Mouse (Mus musculus): ENCODE data around the gene Camta1. TPM values are rescaled to one million over a fixed set of nuclear protein-coding genes. Genes with fewer than 3 reads are reported as not detected.

The Camta1 gene
- polyA plus RNA-seq, 1 experiment from 2014 or later, result 123 TPM

GRCm38 (mm10) chr4:151759095-151759494, 102.6 kb downstream of the Camta1 start:
- Histone ChIP-seq H3K36me3 (ENCODE audit: control insufficient read depth, insufficient read depth, low read length) (no peaks in the 10 kb centered on the region), H3K27ac (ENCODE audit: low read depth, low read length) (no peak overlapping the region), H3K4me3 (ENCODE audit: low read depth, low read length) (no peak overlapping the region), H3K9ac (ENCODE audit: low read length) (no peak overlapping the region), H3K4me1 (ENCODE audit: control insufficient read depth, insufficient read depth, low read length) (no peaks in the 10 kb centered on the region), H3K9me3 (replicated peaks; ENCODE audit: control insufficient read depth, low read length) (no peaks in the 10 kb centered on the region), H3K4me2 (ENCODE audit: low read length) (no peak overlapping the region), H3K27me3 (replicated peaks; ENCODE audit: control insufficient read depth, insufficient read depth, low read length) (no peaks in the 10 kb centered on the region)
- ATAC-seq (no peak), DNase-seq (ENCODE audit: low spot score) (no peak)
- 86% methylated on average over 2 of the region's 2 CpGs for WGBS

DNA sequence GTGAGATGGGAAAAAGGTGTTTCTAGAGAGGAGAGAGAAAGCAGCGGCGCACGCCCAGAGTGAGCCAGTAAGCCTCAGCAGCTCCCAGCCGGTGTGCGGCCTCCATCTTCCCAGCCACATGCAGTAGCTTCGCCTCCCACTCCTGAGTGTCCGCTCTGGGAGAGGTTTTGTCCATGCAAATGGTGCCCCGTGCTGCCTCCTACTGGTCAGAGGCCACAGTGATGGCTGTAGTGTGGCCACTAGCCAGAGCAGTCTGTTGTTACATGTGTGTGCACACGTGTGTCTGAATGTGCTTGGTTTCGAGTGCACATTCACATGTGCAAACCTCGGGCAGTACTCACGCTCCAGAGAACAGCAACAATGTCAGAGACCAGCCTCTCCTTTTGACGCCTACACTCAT, 103.3 kb downstream of the Camta1 start:
- Histone ChIP-seq H3K36me3 (ENCODE audit: control insufficient read depth, insufficient read depth, low read length) (no peaks in the 10 kb centered on the region), H3K9me3 (replicated peaks; ENCODE audit: control insufficient read depth, low read length) (no peaks in the 10 kb centered on the region), H3K4me3 (ENCODE audit: low read depth, low read length) (no peak overlapping the region), H3K4me2 (ENCODE audit: low read length) (no peak overlapping the region), H3K27me3 (replicated peaks; ENCODE audit: control insufficient read depth, insufficient read depth, low read length) (no peaks in the 10 kb centered on the region), H3K4me1 (ENCODE audit: control insufficient read depth, insufficient read depth, low read length) (no peaks in the 10 kb centered on the region), H3K27ac (ENCODE audit: low read depth, low read length) (no peak overlapping the region), H3K9ac (ENCODE audit: low read length) (no peak overlapping the region)
- ATAC-seq (no peak), DNase-seq (ENCODE audit: low spot score) (no peak)
- WGBS, result 89% methylated on average over 13 of the region's 13 CpGs

DNA sequence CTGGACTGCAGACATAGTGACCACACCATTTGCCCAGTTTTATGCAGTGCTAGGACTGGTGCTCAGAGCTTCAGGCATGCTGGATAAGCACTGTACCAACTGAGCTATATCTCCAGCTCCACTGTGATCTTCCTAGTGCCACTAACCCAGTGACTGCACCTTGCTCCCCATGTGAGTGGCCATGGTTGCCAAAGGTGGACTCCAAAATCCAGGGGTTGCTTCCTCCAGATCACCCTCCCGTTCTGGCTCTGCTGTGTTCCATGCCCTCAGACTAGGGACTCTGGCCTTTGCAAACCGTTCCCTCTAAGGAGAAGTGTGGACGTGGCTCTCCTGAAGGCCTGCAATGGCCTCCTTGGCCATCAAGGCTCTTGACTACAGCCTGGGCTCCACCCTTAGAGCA, 104.4 kb downstream of the Camta1 start:
- Histone ChIP-seq H3K9me3 (replicated peaks; ENCODE audit: control insufficient read depth, low read length) (no peaks in the 10 kb centered on the region), H3K4me3 (ENCODE audit: low read depth, low read length) (no peak overlapping the region), H3K9ac (ENCODE audit: low read length) (no peak overlapping the region), H3K27me3 (replicated peaks; ENCODE audit: control insufficient read depth, insufficient read depth, low read length) (no peaks in the 10 kb centered on the region), H3K27ac (ENCODE audit: low read depth, low read length) (no peak overlapping the region), H3K36me3 (ENCODE audit: control insufficient read depth, insufficient read depth, low read length) (no peaks in the 10 kb centered on the region), H3K4me2 (ENCODE audit: low read length) (no peak overlapping the region), H3K4me1 (ENCODE audit: control insufficient read depth, insufficient read depth, low read length) (no peaks in the 10 kb centered on the region)
- DNase-seq (ENCODE audit: low spot score), result no peak
- WGBS, result 92% methylated on average over 3 of the region's 3 CpGs
- ATAC-seq, result no peak

DNA sequence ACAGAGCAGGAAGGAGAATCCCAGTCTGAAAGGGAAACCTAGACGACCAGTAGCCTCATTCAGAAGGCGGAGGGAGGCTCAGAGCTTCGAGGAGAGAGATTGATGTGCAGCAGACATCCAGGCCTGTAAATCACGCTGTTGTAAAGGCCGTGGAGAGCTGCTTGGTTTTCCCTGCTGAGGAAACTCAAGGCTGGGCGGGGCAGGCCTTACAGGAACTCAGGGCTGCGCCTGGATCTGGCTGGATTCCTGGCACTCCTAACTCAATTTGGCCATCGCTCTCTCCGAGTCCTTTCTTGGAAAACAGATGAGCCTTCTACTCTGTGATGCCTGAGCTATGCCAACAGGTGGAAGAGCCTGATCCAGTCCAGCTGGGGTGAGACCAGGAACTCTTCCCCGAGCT, 105.3 kb downstream of the Camta1 start:
- no peak for DNase-seq (ENCODE audit: low spot score)
- no peak for ATAC-seq
- no peaks in the 10 kb centered on the region for H3K36me3 ChIP-seq (ENCODE audit: control insufficient read depth, insufficient read depth, low read length)
- H3K9me3 ChIP-seq (replicated peaks; ENCODE audit: control insufficient read depth, low read length), result no peaks in the 10 kb centered on the region
- no peaks in the 10 kb centered on the region for H3K4me1 ChIP-seq (ENCODE audit: control insufficient read depth, insufficient read depth, low read length)
- no peaks in the 10 kb centered on the region for H3K27me3 ChIP-seq (replicated peaks; ENCODE audit: control insufficient read depth, insufficient read depth, low read length)
- no peak overlapping the region for H3K4me2 ChIP-seq (ENCODE audit: low read length)
- H3K9ac ChIP-seq (ENCODE audit: low read length), result no peak overlapping the region
- WGBS, result 77% methylated on average over 10 of the region's 10 CpGs
- no peak overlapping the region for H3K4me3 ChIP-seq (ENCODE audit: low read depth, low read length)
- no peak overlapping the region for H3K27ac ChIP-seq (ENCODE audit: low read depth, low read length)

GRCm38 (mm10) chr4:151753231-151753630, 108.4 kb downstream of the Camta1 start:
- 91% methylated on average over 10 of the region's 10 CpGs for WGBS
- no peaks in the 10 kb centered on the region for H3K27me3 ChIP-seq (replicated peaks; ENCODE audit: control insufficient read depth, insufficient read depth, low read length)
- no peak overlapping the region for H3K4me2 ChIP-seq (ENCODE audit: low read length)
- no peak overlapping the region for H3K4me3 ChIP-seq (ENCODE audit: low read depth, low read length)
- ATAC-seq (no peak), DNase-seq (ENCODE audit: low spot score) (no peak)
- no peak overlapping the region for H3K27ac ChIP-seq (ENCODE audit: low read depth, low read length)
- no peaks in the 10 kb centered on the region for H3K36me3 ChIP-seq (ENCODE audit: control insufficient read depth, insufficient read depth, low read length)
- no peak overlapping the region for H3K9ac ChIP-seq (ENCODE audit: low read length)
- no peaks in the 10 kb centered on the region for H3K4me1 ChIP-seq (ENCODE audit: control insufficient read depth, insufficient read depth, low read length)
- no peaks in the 10 kb centered on the region for H3K9me3 ChIP-seq (replicated peaks; ENCODE audit: control insufficient read depth, low read length)

DNA sequence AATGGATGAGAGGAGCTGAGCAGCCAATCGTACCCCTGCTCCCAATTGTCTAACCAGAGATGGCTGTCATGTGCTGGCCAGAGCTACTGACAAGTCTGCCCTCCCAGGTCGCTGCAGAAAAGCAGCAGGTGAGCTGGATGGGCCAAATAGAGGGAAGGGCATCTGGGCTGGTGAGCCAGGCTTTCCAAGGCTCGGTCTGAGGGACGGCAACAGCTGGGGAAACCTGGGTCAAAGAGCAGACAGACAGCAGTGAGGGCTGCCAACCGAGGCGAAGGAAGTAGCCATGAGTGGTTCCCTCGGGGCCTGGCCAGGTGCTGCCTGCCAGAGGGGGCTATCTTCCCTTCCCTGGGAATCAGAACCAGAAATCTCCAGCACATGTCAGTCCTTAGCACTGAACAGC, 109.1 kb downstream of the Camta1 start:
- DNase-seq (ENCODE audit: low spot score), result no peak
- Histone ChIP-seq H3K4me2 (ENCODE audit: low read length) (no peak overlapping the region), H3K4me3 (ENCODE audit: low read depth, low read length) (no peak overlapping the region), H3K4me1 (ENCODE audit: control insufficient read depth, insufficient read depth, low read length) (no peaks in the 10 kb centered on the region), H3K9me3 (replicated peaks; ENCODE audit: control insufficient read depth, low read length) (no peaks in the 10 kb centered on the region), H3K9ac (ENCODE audit: low read length) (no peak overlapping the region), H3K36me3 (ENCODE audit: control insufficient read depth, insufficient read depth, low read length) (no peaks in the 10 kb centered on the region), H3K27me3 (replicated peaks; ENCODE audit: control insufficient read depth, insufficient read depth, low read length) (no peaks in the 10 kb centered on the region), H3K27ac (ENCODE audit: low read depth, low read length) (no peak overlapping the region)
- WGBS, result 74% methylated on average over 7 of the region's 7 CpGs
- no peak for ATAC-seq

GRCm38 (mm10) chr4:151751270-151751945, 110.3 kb downstream of the Camta1 start:
- ATAC-seq, result no peak
- no peak overlapping the region for H3K27ac ChIP-seq (ENCODE audit: low read depth, low read length)
- 87% methylated on average over 15 of the region's 15 CpGs for WGBS
- no peak overlapping the region for H3K9ac ChIP-seq (ENCODE audit: low read length)
- no peak overlapping the region for H3K4me2 ChIP-seq (ENCODE audit: low read length)
- DNase-seq (ENCODE audit: low spot score), result no peak
- H3K9me3 ChIP-seq (replicated peaks; ENCODE audit: control insufficient read depth, low read length), result no peaks in the 10 kb centered on the region
- no peaks in the 10 kb centered on the region for H3K4me1 ChIP-seq (ENCODE audit: control insufficient read depth, insufficient read depth, low read length)
- no peak overlapping the region for H3K4me3 ChIP-seq (ENCODE audit: low read depth, low read length)
- H3K36me3 ChIP-seq (ENCODE audit: control insufficient read depth, insufficient read depth, low read length), result no peaks in the 10 kb centered on the region
- H3K27me3 ChIP-seq (replicated peaks; ENCODE audit: control insufficient read depth, insufficient read depth, low read length), result no peaks in the 10 kb centered on the region

GRCm38 (mm10) chr4:151747723-151748122, 114.0 kb downstream of the Camta1 start:
- no peaks in the 10 kb centered on the region for H3K9me3 ChIP-seq (replicated peaks; ENCODE audit: control insufficient read depth, low read length)
- H3K9ac ChIP-seq (ENCODE audit: low read length), result no peak overlapping the region
- no peaks in the 10 kb centered on the region for H3K36me3 ChIP-seq (ENCODE audit: control insufficient read depth, insufficient read depth, low read length)
- DNase-seq (ENCODE audit: low spot score) (no peak), ATAC-seq (no peak)
- no peak overlapping the region for H3K27ac ChIP-seq (ENCODE audit: low read depth, low read length)
- H3K4me3 ChIP-seq (ENCODE audit: low read depth, low read length), result no peak overlapping the region
- H3K4me2 ChIP-seq (ENCODE audit: low read length), result no peak overlapping the region
- 78% methylated on average over 6 of the region's 6 CpGs for WGBS
- H3K4me1 ChIP-seq (ENCODE audit: control insufficient read depth, insufficient read depth, low read length), result no peaks in the 10 kb centered on the region
- H3K27me3 ChIP-seq (replicated peaks; ENCODE audit: control insufficient read depth, insufficient read depth, low read length), result no peaks in the 10 kb centered on the region

- no peaks in the 10 kb centered on the region for H3K27me3 ChIP-seq (replicated peaks; ENCODE audit: control insufficient read depth, insufficient read depth, low read length)
- H3K36me3 ChIP-seq (ENCODE audit: control insufficient read depth, insufficient read depth, low read length), result no peaks in the 10 kb centered on the region
- DNase-seq (ENCODE audit: low spot score) (no peak), ATAC-seq (no peak)
- no peak overlapping the region for H3K9ac ChIP-seq (ENCODE audit: low read length)
- no peaks in the 10 kb centered on the region for H3K9me3 ChIP-seq (replicated peaks; ENCODE audit: control insufficient read depth, low read length)
- no peak overlapping the region for H3K4me2 ChIP-seq (ENCODE audit: low read length)
- H3K4me3 ChIP-seq (ENCODE audit: low read depth, low read length), result no peak overlapping the region
- 20% methylated on average over 9 of the region's 9 CpGs for WGBS
- no peak overlapping the region for H3K27ac ChIP-seq (ENCODE audit: low read depth, low read length)
- peaks cover 8% of the 10 kb centered on the region; the same call in 1 of the 2 replicates for H3K4me1 ChIP-seq (ENCODE audit: control insufficient read depth, insufficient read depth, low read length)
These were observed 115.6 kb downstream of the Camta1 start for GRCm38 (mm10) chr4:151746002-151746606.
